Mouse (Mus musculus) liver, embryonic 11.5 days (tissue): ENCODE results near the gene Tedc1. TPM values are rescaled to one million over a fixed set of nuclear protein-coding genes. Genes with fewer than 3 reads are reported as not detected.

ENCODE experiments used
- ATAC-seq: fragments of 200-750 bp; cut with Nextera tagmentation; replicated peaks from 2 replicates; pipeline ENCODE4 v1.8.0; 2017; ENCODE audit warnings: moderate number of reproducible peaks, mild to moderate bottlenecking, moderate TSS enrichment, moderate library complexity; ENCODE audit not compliant: low FRiP score
- DNase-seq: peaks from one replicate; pipeline ENCODE4 v3.0.0-alpha.2; 2017; ENCODE audit warnings: low spot score
- H3K27ac ChIP-seq: fragments of 300-500 bp; sonication (generic); 2 replicates; pipeline ENCODE4 v1.5.1; 2014; ENCODE audit warnings: mild to moderate bottlenecking, low read depth, low read length, control low read depth
- H3K27me3 ChIP-seq: fragments of 300-500 bp; sonication (generic); replicated peaks from 2 replicates; pipeline ENCODE4 v1.6.1; 2014; ENCODE audit warnings: low read length, mixed read lengths; ENCODE audit not compliant: control insufficient read depth, insufficient read depth
- H3K36me3 ChIP-seq: fragments of 300-500 bp; sonication (generic); 2 replicates; pipeline ENCODE4 v1.6.1; 2014; ENCODE audit warnings: mild to moderate bottlenecking, low read length, moderate library complexity, mixed read lengths; ENCODE audit not compliant: control insufficient read depth, insufficient read depth
- H3K4me1 ChIP-seq: fragments of 300-500 bp; sonication (generic); replicated peaks from 2 replicates; pipeline ENCODE4 v1.6.1; 2014; ENCODE audit warnings: low read length, mixed read lengths; ENCODE audit not compliant: control insufficient read depth, insufficient read depth
- H3K4me2 ChIP-seq: fragments of 300-500 bp; sonication (generic); 2 replicates; pipeline ENCODE4 v1.6.1; 2014; ENCODE audit warnings: mild to moderate bottlenecking, control low read depth, moderate library complexity
- H3K4me3 ChIP-seq: fragments of 300-500 bp; sonication (generic); 2 replicates; pipeline ENCODE4 v1.5.1; 2014; ENCODE audit warnings: low read depth, low read length, control low read depth
- H3K9ac ChIP-seq: fragments of 300-500 bp; sonication (generic); 2 replicates; pipeline ENCODE4 v1.6.1; 2014; ENCODE audit warnings: low read depth, low read length, control low read depth
- H3K9me3 ChIP-seq: fragments of 300-500 bp; sonication (generic); 2 replicates; pipeline ENCODE4 v1.6.1; 2016; ENCODE audit warnings: low read length, inconsistent platforms, mixed read lengths; ENCODE audit not compliant: control insufficient read depth
- WGBS: fragments of 180-500 bp; shearing (Covaris S2); extraction: QIAGEN DNeasy Blood & Tissue Kit; methylation state at CpG from one replicate; pipeline ENCODE4 v1.1.7; 2014; 5-methylcytosine and 5-hydroxymethylcytosine counted together
- polyA plus RNA-seq: library from polyadenylated mRNA; unstranded; fragments of >200 nt; fragmentation: Nextera tagmentation; extraction: Ambion mirVana; gene quantifications from 2 replicates; pipeline ENCODE4 v1.2.1, GENCODE M21; 2014

The Tedc1 gene
- polyA plus RNA-seq, 1 experiment from 2014 or later = 24.2 TPM

- Histone ChIP-seq H3K9me3 (no peaks in the 10 kb centered on the region), H3K9ac (no peak overlapping the region), H3K27ac (no peak overlapping the region), H3K4me3 (no peak overlapping the region), H3K27me3 (peaks cover 21% of the 10 kb centered on the region), H3K4me1 (peaks cover 18% of the 10 kb centered on the region), H3K4me2 (no peak overlapping the region), H3K36me3 (peaks cover 49% of the 10 kb centered on the region)
- DNase-seq (no peak), ATAC-seq (no peak)
- WGBS = 83% methylated on average over 18 of the region's 18 CpGs
Observed at GRCm38 (mm10) chr12:113137260-113138213, 18.7 kb upstream of the Tedc1 start.

- Histone ChIP-seq H3K9me3 (no peaks in the 10 kb centered on the region), H3K4me3 (no peak overlapping the region), H3K36me3 (peaks cover 42% of the 10 kb centered on the region), H3K27me3 (peaks cover 26% of the 10 kb centered on the region), H3K4me2 (no peak overlapping the region), H3K27ac (no peak overlapping the region), H3K4me1 (peaks cover 21% of the 10 kb centered on the region), H3K9ac (no peak overlapping the region)
- WGBS = 77% methylated on average over 6 of the region's 6 CpGs
- no peak for DNase-seq
- ATAC-seq = no peak
Observed at GRCm38 (mm10) chr12:113138291-113138690, 17.9 kb upstream of the Tedc1 start.

- no peaks in the 10 kb centered on the region for H3K9me3 ChIP-seq
- ATAC-seq (no peak), DNase-seq (no peak)
- H3K9ac ChIP-seq = 0 out of 2 replicates have a peak overlapping the region, but pooled peaks have one; percentile 34
- H3K4me3 ChIP-seq = peak overlapping the region; percentile 65
- peaks cover 28% of the 10 kb centered on the region for H3K27me3 ChIP-seq
- peaks cover 33% of the 10 kb centered on the region for H3K36me3 ChIP-seq
- peaks cover 21% of the 10 kb centered on the region for H3K4me1 ChIP-seq
- no peak overlapping the region for H3K27ac ChIP-seq
- H3K4me2 ChIP-seq = peak overlapping the region; percentile 94
- 57% methylated on average over 11 of the region's 11 CpGs for WGBS
Observed at GRCm38 (mm10) chr12:113138901-113139864, 17.0 kb upstream of the Tedc1 start.

- ATAC-seq (peak; percentile 86), DNase-seq (peak; percentile 89)
- Histone ChIP-seq H3K36me3 (peaks cover 26% of the 10 kb centered on the region), H3K9ac (peak within 1 kb of the TSS; percentile 59), H3K4me3 (peak within 1 kb of the TSS; percentile 65), H3K27me3 (peaks cover 30% of the 10 kb centered on the region), H3K4me1 (peaks cover 21% of the 10 kb centered on the region), H3K9me3 (no peaks in the 10 kb centered on the region), H3K27ac (no peak within 1 kb of the TSS), H3K4me2 (peak within 1 kb of the TSS; percentile 94)
- under 1% methylated on average over 68 of the region's 68 CpGs for WGBS
Observed at GRCm38 (mm10) chr12:113139908-113140615, 16.2 kb upstream of the Tedc1 start, which contains the start of gene Crip2. Gene Crip2, plus strand, starts transcription at chr12:113140236.

GRCm38 (mm10) chr12:113140616-113141411 is 15.4 kb upstream of the Tedc1 start:
- ATAC-seq (peak; percentile 40), DNase-seq (no peak)
- Histone ChIP-seq H3K9me3 (no peaks in the 10 kb centered on the region), H3K27ac (no peak overlapping the region), H3K4me1 (peaks cover 21% of the 10 kb centered on the region), H3K4me3 (peak overlapping the region; percentile 65), H3K4me2 (peak overlapping the region; percentile 94), H3K9ac (peak overlapping the region; percentile 59), H3K36me3 (peaks cover 18% of the 10 kb centered on the region), H3K27me3 (peaks cover 30% of the 10 kb centered on the region)
- 2% methylated on average over 49 of the region's 49 CpGs for WGBS

- H3K9ac ChIP-seq = 0 out of 2 replicates have a peak overlapping the region, but pooled peaks have one; percentile 12
- H3K4me2 ChIP-seq = peak overlapping the region; percentile 94
- ATAC-seq (no peak), DNase-seq (no peak)
- peaks cover 25% of the 10 kb centered on the region for H3K4me1 ChIP-seq
- no peaks in the 10 kb centered on the region for H3K9me3 ChIP-seq
- H3K27me3 ChIP-seq = peaks cover 33% of the 10 kb centered on the region
- peaks cover 15% of the 10 kb centered on the region for H3K36me3 ChIP-seq
- peak overlapping the region; percentile 65 for H3K4me3 ChIP-seq
- WGBS = 39% methylated on average over 8 of the region's 8 CpGs
- peak overlapping the region; percentile 62; the same call in 1 of the 2 replicates for H3K27ac ChIP-seq
Observed at GRCm38 (mm10) chr12:113141531-113141973, 14.7 kb upstream of the Tedc1 start.

- Histone ChIP-seq H3K27me3 (peaks cover 40% of the 10 kb centered on the region), H3K27ac (peak overlapping the region; percentile 62; the same call in 1 of the 2 replicates), H3K9ac (0 out of 2 replicates have a peak overlapping the region, but pooled peaks have one; percentile 12), H3K4me1 (peaks cover 29% of the 10 kb centered on the region), H3K4me2 (peak overlapping the region; percentile 94), H3K36me3 (peaks cover 9% of the 10 kb centered on the region), H3K4me3 (peak overlapping the region; percentile 65), H3K9me3 (no peaks in the 10 kb centered on the region)
- ATAC-seq (no peak), DNase-seq (peak; percentile 55)
- WGBS = 17% methylated on average over 15 of the region's 15 CpGs
Observed at GRCm38 (mm10) chr12:113142021-113142975, 13.9 kb upstream of the Tedc1 start.
